Mouse (Mus musculus) stomach, embryonic 15.5 days (tissue): Measurements from ENCODE around the gene Gm20388. TPM values are rescaled to one million over a fixed set of nuclear protein-coding genes. Genes with fewer than 3 reads are reported as not detected.

Experiments
- ATAC-seq: fragments of 200-750 bp; cut with Nextera tagmentation; 2 replicates; pipeline ENCODE4 v1.8.0; 2017; ENCODE audit warnings: low read depth, moderate number of reproducible peaks, moderate TSS enrichment; ENCODE audit not compliant: insufficient read depth, low FRiP score
- H3K27ac ChIP-seq: fragments of 300-500 bp; sonication (generic); 2 replicates; pipeline ENCODE4 v1.5.1; 2015; ENCODE audit warnings: mild to moderate bottlenecking, inconsistent platforms
- H3K27me3 ChIP-seq: fragments of 300-500 bp; sonication (generic); replicated peaks from 2 replicates; pipeline ENCODE4 v1.6.1; 2015; ENCODE audit warnings: inconsistent platforms
- H3K36me3 ChIP-seq: fragments of 300-500 bp; sonication (generic); 2 replicates; pipeline ENCODE4 v1.6.1; 2015; ENCODE audit warnings: inconsistent platforms
- H3K4me1 ChIP-seq: fragments of 300-500 bp; sonication (generic); 2 replicates; pipeline ENCODE4 v1.6.1; 2015; ENCODE audit warnings: inconsistent platforms
- H3K4me2 ChIP-seq: fragments of 300-500 bp; sonication (generic); 2 replicates; pipeline ENCODE4 v1.6.1; 2015; ENCODE audit warnings: mild to moderate bottlenecking, inconsistent platforms
- H3K4me3 ChIP-seq: fragments of 300-500 bp; sonication (generic); replicated peaks from 2 replicates; pipeline ENCODE4 v1.5.1; 2015; ENCODE audit warnings: inconsistent platforms
- H3K9ac ChIP-seq: fragments of 300-500 bp; sonication (generic); 2 replicates; pipeline ENCODE4 v1.6.1; 2015; ENCODE audit warnings: inconsistent platforms
- H3K9me3 ChIP-seq: fragments of 300-500 bp; sonication (generic); 2 replicates; pipeline ENCODE4 v1.6.1; 2016; ENCODE audit warnings: inconsistent platforms
- WGBS: fragments of 180-500 bp; shearing (Covaris S2); methylation state at CpG from one replicate; pipeline ENCODE4 v1.1.7; 2015; 5-methylcytosine and 5-hydroxymethylcytosine counted together
- polyA plus RNA-seq: library from polyadenylated mRNA; unstranded; fragments of >200 nt; fragmentation: Nextera tagmentation; extraction: Ambion mirVana; gene quantifications from 2 replicates; pipeline ENCODE4 v1.2.1, GENCODE M21; 2015

The Gm20388 gene
- polyA plus RNA-seq, 1 experiment from 2014 or later, result not detected

GRCm38 (mm10) chr8:120550430-120550829 lies 639.8 kb downstream of the Gm20388 start:
- Histone ChIP-seq H3K9ac (no peak overlapping the region), H3K9me3 (no peaks in the 10 kb centered on the region), H3K4me3 (no peak overlapping the region), H3K4me2 (no peak overlapping the region), H3K27ac (peak overlapping the region; percentile 32; the same call in 1 of the 2 replicates), H3K4me1 (peaks cover 64% of the 10 kb centered on the region), H3K36me3 (0 out of 2 replicates have a peak, but pooled peaks cover 5% of the 10 kb centered on the region), H3K27me3 (no peaks in the 10 kb centered on the region)
- no peak for ATAC-seq
- 36% methylated on average over 12 of the region's 12 CpGs for WGBS

GRCm38 (mm10) chr8:120550937-120551676 lies 640.5 kb downstream of the Gm20388 start:
- no peak overlapping the region for H3K4me2 ChIP-seq
- no peak overlapping the region for H3K9ac ChIP-seq
- no peak for ATAC-seq
- H3K36me3 ChIP-seq, result 0 out of 2 replicates have a peak, but pooled peaks cover 5% of the 10 kb centered on the region
- peaks cover 63% of the 10 kb centered on the region for H3K4me1 ChIP-seq
- H3K27me3 ChIP-seq, result no peaks in the 10 kb centered on the region
- WGBS, result 72% methylated on average over 11 of the region's 11 CpGs
- H3K27ac ChIP-seq, result no peak overlapping the region
- no peak overlapping the region for H3K4me3 ChIP-seq
- no peaks in the 10 kb centered on the region for H3K9me3 ChIP-seq

- Histone ChIP-seq H3K4me1 (peaks cover 62% of the 10 kb centered on the region), H3K9ac (no peak overlapping the region), H3K27ac (no peak overlapping the region), H3K4me3 (no peak overlapping the region), H3K9me3 (no peaks in the 10 kb centered on the region), H3K4me2 (no peak overlapping the region), H3K27me3 (no peaks in the 10 kb centered on the region), H3K36me3 (0 out of 2 replicates have a peak, but pooled peaks cover 5% of the 10 kb centered on the region)
- no peak for ATAC-seq
- 88% methylated on average over 3 of the region's 3 CpGs for WGBS
These were observed 641.0 kb downstream of the Gm20388 start for GRCm38 (mm10) chr8:120551677-120551980.

GRCm38 (mm10) chr8:120552509-120552908 lies 641.9 kb downstream of the Gm20388 start:
- no peak overlapping the region for H3K27ac ChIP-seq
- peaks cover 58% of the 10 kb centered on the region for H3K4me1 ChIP-seq
- no peaks in the 10 kb centered on the region for H3K9me3 ChIP-seq
- H3K9ac ChIP-seq, result no peak overlapping the region
- 0 out of 2 replicates have a peak, but pooled peaks cover 5% of the 10 kb centered on the region for H3K36me3 ChIP-seq
- H3K27me3 ChIP-seq, result no peaks in the 10 kb centered on the region
- H3K4me2 ChIP-seq, result no peak overlapping the region
- ATAC-seq, result no peak
- 88% methylated on average over 11 of the region's 11 CpGs for WGBS
- H3K4me3 ChIP-seq, result no peak overlapping the region

GRCm38 (mm10) chr8:120553441-120554123 lies 642.9 kb downstream of the Gm20388 start:
- Histone ChIP-seq H3K4me1 (peaks cover 51% of the 10 kb centered on the region), H3K4me2 (no peak overlapping the region), H3K4me3 (no peak overlapping the region), H3K36me3 (0 out of 2 replicates have a peak, but pooled peaks cover 5% of the 10 kb centered on the region), H3K27ac (no peak overlapping the region), H3K9me3 (no peaks in the 10 kb centered on the region), H3K27me3 (no peaks in the 10 kb centered on the region), H3K9ac (no peak overlapping the region)
- ATAC-seq, result no peak
- 89% methylated on average over 24 of the region's 24 CpGs for WGBS

GRCm38 (mm10) chr8:120554466-120555039 lies 643.9 kb downstream of the Gm20388 start:
- Histone ChIP-seq H3K4me3 (no peak overlapping the region), H3K4me1 (peaks cover 41% of the 10 kb centered on the region), H3K9ac (no peak overlapping the region), H3K9me3 (no peaks in the 10 kb centered on the region), H3K27me3 (no peaks in the 10 kb centered on the region), H3K4me2 (no peak overlapping the region), H3K36me3 (0 out of 2 replicates have a peak, but pooled peaks cover 5% of the 10 kb centered on the region), H3K27ac (no peak overlapping the region)
- 91% methylated on average over 18 of the region's 18 CpGs for WGBS
- ATAC-seq, result no peak

- Histone ChIP-seq H3K4me3 (no peak overlapping the region), H3K9me3 (no peaks in the 10 kb centered on the region), H3K27me3 (no peaks in the 10 kb centered on the region), H3K4me1 (peaks cover 24% of the 10 kb centered on the region), H3K4me2 (no peak overlapping the region), H3K9ac (no peak overlapping the region), H3K27ac (no peak overlapping the region), H3K36me3 (0 out of 2 replicates have a peak, but pooled peaks cover 5% of the 10 kb centered on the region)
- 68% methylated on average over 20 of the region's 20 CpGs for WGBS
- no peak for ATAC-seq
These were observed 645.7 kb downstream of the Gm20388 start for GRCm38 (mm10) chr8:120556198-120556892.

GRCm38 (mm10) chr8:120557170-120557965 lies 646.7 kb downstream of the Gm20388 start:
- Histone ChIP-seq H3K4me1 (peaks cover 32% of the 10 kb centered on the region), H3K4me2 (no peak overlapping the region), H3K4me3 (no peak overlapping the region), H3K27me3 (no peaks in the 10 kb centered on the region), H3K9me3 (no peaks in the 10 kb centered on the region), H3K36me3 (0 out of 2 replicates have a peak, but pooled peaks cover 5% of the 10 kb centered on the region), H3K9ac (no peak overlapping the region), H3K27ac (no peak overlapping the region)
- 70% methylated on average over 15 of the region's 15 CpGs for WGBS
- ATAC-seq, result no peak

- Histone ChIP-seq H3K27me3 (no peaks in the 10 kb centered on the region), H3K4me3 (no peak overlapping the region), H3K9me3 (no peaks in the 10 kb centered on the region), H3K9ac (no peak overlapping the region), H3K27ac (no peak overlapping the region), H3K4me2 (no peak overlapping the region), H3K4me1 (peaks cover 40% of the 10 kb centered on the region), H3K36me3 (0 out of 2 replicates have a peak, but pooled peaks cover 5% of the 10 kb centered on the region)
- ATAC-seq, result no peak
- WGBS, result 88% methylated on average over 4 of the region's 4 CpGs
These were observed 647.5 kb downstream of the Gm20388 start for GRCm38 (mm10) chr8:120558162-120558561.

GRCm38 (mm10) chr8:120559654-120560053 lies 649.0 kb downstream of the Gm20388 start:
- no peaks in the 10 kb centered on the region for H3K9me3 ChIP-seq
- no peaks in the 10 kb centered on the region for H3K27me3 ChIP-seq
- no peak overlapping the region for H3K4me2 ChIP-seq
- 63% methylated on average over 11 of the region's 11 CpGs for WGBS
- H3K9ac ChIP-seq, result no peak overlapping the region
- H3K27ac ChIP-seq, result no peak overlapping the region
- peaks cover 51% of the 10 kb centered on the region for H3K4me1 ChIP-seq
- no peak for ATAC-seq
- 0 out of 2 replicates have a peak, but pooled peaks cover 4% of the 10 kb centered on the region for H3K36me3 ChIP-seq
- H3K4me3 ChIP-seq, result no peak overlapping the region

GRCm38 (mm10) chr8:120560535-120560934 lies 649.9 kb downstream of the Gm20388 start:
- no peak for ATAC-seq
- Histone ChIP-seq H3K4me3 (no peak overlapping the region), H3K27me3 (no peaks in the 10 kb centered on the region), H3K9me3 (no peaks in the 10 kb centered on the region), H3K36me3 (no peaks in the 10 kb centered on the region), H3K27ac (no peak overlapping the region), H3K4me1 (peaks cover 58% of the 10 kb centered on the region), H3K4me2 (no peak overlapping the region), H3K9ac (no peak overlapping the region)
- 90% methylated on average over 5 of the region's 5 CpGs for WGBS
